Mouse (Mus musculus) lung, adult 2 months (tissue): ENCODE measurements around the gene Rab25.

Experiments
- CTCF ChIP-seq: fragments of 200-500 bp; IDR thresholded peaks from 2 replicates; pipeline ENCODE4 v1.5.1; 2011; ENCODE audit warnings: mild to moderate bottlenecking, low read length, control low read depth; ENCODE audit not compliant: insufficient read depth
- POLR2A ChIP-seq: fragments of 200-500 bp; IDR thresholded peaks from 2 replicates; pipeline ENCODE4 v1.6.1; 2011; ENCODE audit warnings: low read depth, mild to moderate bottlenecking, control low read depth, low read length, borderline replicate concordance; ENCODE audit errors: extremely low read depth

GRCm38 (mm10) chr3:88561989-88562388 lies 13.9 kb upstream of the Rab25 start:
- no peak for TF ChIP-seq CTCF
- no peak for TF ChIP-seq POLR2A
